Mouse (Mus musculus) heart, embryonic 16.5 days (tissue): ENCODE measurements at regions not wholly inside any gene's neighbourhood (a gene's known extent, or its start where the extent isn't known, plus 50 kb on each side); places are given as distances from the start of the nearest gene placed in this dataset.
A peak's percentile ranks its signal among the peaks of the same experiment; 100 is the strongest.

Experiments
- ATAC-seq: fragments of 200-750 bp; cut with Nextera tagmentation; replicated peaks from 2 replicates; pipeline ENCODE4 v1.8.0; 2017; ENCODE audit warnings: moderate number of reproducible peaks; ENCODE audit not compliant: insufficient read depth, low FRiP score; ENCODE audit errors: extremely low read depth
- H3K27ac ChIP-seq: fragments of 300-500 bp; sonication (generic); 2 replicates; pipeline ENCODE4 v1.5.1; 2014; ENCODE audit warnings: mild to moderate bottlenecking, low read length, control low read depth, moderate library complexity
- H3K27me3 ChIP-seq: fragments of 300-500 bp; sonication (generic); 2 replicates; pipeline ENCODE4 v1.6.1; 2014; ENCODE audit warnings: low read length, mixed read lengths; ENCODE audit not compliant: control insufficient read depth, insufficient read depth
- H3K36me3 ChIP-seq: fragments of 300-500 bp; sonication (generic); 2 replicates; pipeline ENCODE4 v1.6.1; 2014; ENCODE audit not compliant: control insufficient read depth, insufficient read depth
- H3K4me1 ChIP-seq: fragments of 300-500 bp; sonication (generic); 2 replicates; pipeline ENCODE4 v1.6.1; 2014; ENCODE audit warnings: low read length, mixed read lengths; ENCODE audit not compliant: control insufficient read depth, insufficient read depth
- H3K4me2 ChIP-seq: fragments of 300-500 bp; sonication (generic); 2 replicates; pipeline ENCODE4 v1.6.1; 2014; ENCODE audit warnings: low read depth, mild to moderate bottlenecking, control low read depth, low read length
- H3K4me3 ChIP-seq: fragments of 300-500 bp; sonication (generic); 2 replicates; pipeline ENCODE4 v1.5.1; 2014; ENCODE audit warnings: mild to moderate bottlenecking, control low read depth, low read length
- H3K9ac ChIP-seq: fragments of 300-500 bp; sonication (generic); 2 replicates; pipeline ENCODE4 v1.6.1; 2014; ENCODE audit warnings: low read length, control low read depth
- H3K9me3 ChIP-seq: fragments of 300-500 bp; sonication (generic); replicated peaks from 2 replicates; pipeline ENCODE4 v1.6.1; 2016; ENCODE audit warnings: low read length; ENCODE audit not compliant: control insufficient read depth
- WGBS: fragments of 180-500 bp; shearing (Covaris S2); extraction: QIAGEN DNeasy Blood & Tissue Kit; methylation state at CpG from one replicate; pipeline ENCODE4 v1.1.7; 2014; 5-methylcytosine and 5-hydroxymethylcytosine counted together

GRCm38 (mm10) chr4:57362652-57363051 lies 61.0 kb upstream of the Ptpn3 start:
- no peak for ATAC-seq

GRCm38 (mm10) chr4:57369736-57370373 lies 64.2 kb upstream of the Palm2 start:
- no peaks in the 10 kb centered on the region for H3K4me1 ChIP-seq
- ATAC-seq: peak; percentile 58; the same call in 1 of the 2 replicates
- H3K4me3 ChIP-seq: no peak overlapping the region
- H3K4me2 ChIP-seq: no peak overlapping the region
- H3K27ac ChIP-seq: no peak overlapping the region
- 13% methylated on average over 12 of the region's 12 CpGs for WGBS
- no peaks in the 10 kb centered on the region for H3K36me3 ChIP-seq
- no peaks in the 10 kb centered on the region for H3K27me3 ChIP-seq
- 0 out of 2 replicates have a peak, but pooled peaks cover 3% of the 10 kb centered on the region for H3K9me3 ChIP-seq
- no peak overlapping the region for H3K9ac ChIP-seq

More at GRCm38 (mm10) chr4:57362652-57363051, 61.0 kb upstream of the Ptpn3 start:
- Histone ChIP-seq H3K27ac (no peak overlapping the region), H3K36me3 (no peaks in the 10 kb centered on the region), H3K9ac (no peak overlapping the region), H3K4me3 (no peak overlapping the region), H3K4me2 (no peak overlapping the region), H3K9me3 (no peaks in the 10 kb centered on the region), H3K27me3 (no peaks in the 10 kb centered on the region), H3K4me1 (no peaks in the 10 kb centered on the region)
- 79% methylated on average over 8 of the region's 8 CpGs for WGBS

GRCm38 (mm10) chr4:57377872-57378271 lies 56.2 kb upstream of the Palm2 start:
- Histone ChIP-seq H3K9ac (no peak overlapping the region), H3K27ac (no peak overlapping the region)
- no peak for ATAC-seq

GRCm38 (mm10) chr4:57380063-57380800 lies 53.8 kb upstream of the Palm2 start:
- Histone ChIP-seq H3K27ac (no peak overlapping the region), H3K36me3 (no peaks in the 10 kb centered on the region), H3K4me1 (no peaks in the 10 kb centered on the region), H3K9ac (no peak overlapping the region), H3K4me2 (no peak overlapping the region), H3K9me3 (no peaks in the 10 kb centered on the region), H3K4me3 (no peak overlapping the region), H3K27me3 (no peaks in the 10 kb centered on the region)
- ATAC-seq: no peak
- 80% methylated on average over 9 of the region's 9 CpGs for WGBS

More at GRCm38 (mm10) chr4:57377872-57378271, 56.2 kb upstream of the Palm2 start:
- Histone ChIP-seq H3K9me3 (no peaks in the 10 kb centered on the region), H3K4me3 (no peak overlapping the region), H3K4me1 (no peaks in the 10 kb centered on the region), H3K27me3 (no peaks in the 10 kb centered on the region), H3K36me3 (no peaks in the 10 kb centered on the region), H3K4me2 (no peak overlapping the region)
- WGBS: 42% methylated on average over 5 of the region's 5 CpGs

- no peaks in the 10 kb centered on the region for H3K36me3 ChIP-seq
- no peaks in the 10 kb centered on the region for H3K9me3 ChIP-seq
- H3K27me3 ChIP-seq: no peaks in the 10 kb centered on the region
- H3K27ac ChIP-seq: no peak overlapping the region
- no peak overlapping the region for H3K9ac ChIP-seq
- 82% methylated on average over 4 of the region's 4 CpGs for WGBS
- no peak overlapping the region for H3K4me2 ChIP-seq
- H3K4me1 ChIP-seq: no peaks in the 10 kb centered on the region
- ATAC-seq: no peak
- no peak overlapping the region for H3K4me3 ChIP-seq
Measured at GRCm38 (mm10) chr4:57381306-57381705, 52.7 kb upstream of the Palm2 start.
